Mouse (Mus musculus) CH12.LX (cell line): ENCODE results near the gene Cd83.

ENCODE experiments used
- CTCF ChIP-seq, 2 experiments: IDR thresholded peaks in 1 of 2; conservative IDR thresholded peaks in 1 of 2; 2 replicates each; pipeline ENCODE4 v1.5.1; 2011 to 2012; ENCODE audit warnings: low read depth in 2 of 2, low read length in 2 of 2, improper control_type of control experiment in 1 of 2, inconsistent platforms in 1 of 2, mild to moderate bottlenecking in 1 of 2, moderate library complexity in 1 of 2
- EP300 ChIP-seq: IDR thresholded peaks from 2 replicates; pipeline ENCODE4 v1.6.1; 2011; ENCODE audit warnings: low read length, improper control_type of control experiment
- MAZ ChIP-seq: IDR thresholded peaks from 2 replicates; pipeline ENCODE4 v1.6.1; 2012; ENCODE audit warnings: low read depth, mild to moderate bottlenecking, inconsistent platforms, low read length, improper control_type of control experiment, moderate library complexity
- MXI1 ChIP-seq: IDR thresholded peaks from 2 replicates; pipeline ENCODE4 v1.6.1; 2011; ENCODE audit warnings: mild to moderate bottlenecking, low read depth, low read length, improper control_type of control experiment
- POLR2AphosphoS2 ChIP-seq: IDR thresholded peaks from 2 replicates; pipeline ENCODE4 v1.6.1; 2011; ENCODE audit warnings: low read depth, low read length, improper control_type of control experiment
- RAD21 ChIP-seq: IDR thresholded peaks from 2 replicates; pipeline ENCODE4 v1.6.1; 2011; ENCODE audit warnings: low read depth, mild to moderate bottlenecking, low read length, improper control_type of control experiment, moderate library complexity
- SIN3A ChIP-seq: IDR thresholded peaks from 2 replicates; pipeline ENCODE4 v1.6.1; 2012; ENCODE audit warnings: low read length, improper control_type of control experiment, inconsistent platforms
- TBP ChIP-seq: conservative IDR thresholded peaks from 2 replicates; pipeline ENCODE4 v1.6.1; 2011; ENCODE audit warnings: low read depth, low read length, improper control_type of control experiment
- TCF12 ChIP-seq: IDR thresholded peaks from 2 replicates; pipeline ENCODE4 v1.6.1; 2014; ENCODE audit warnings: low read depth, mild to moderate bottlenecking, inconsistent platforms, low read length, improper control_type of control experiment
- USF2 ChIP-seq: conservative IDR thresholded peaks from 2 replicates; pipeline ENCODE4 v1.6.1; 2011; ENCODE audit warnings: low read depth, low read length, improper control_type of control experiment
- ZNF384 ChIP-seq: IDR thresholded peaks from 2 replicates; pipeline ENCODE4 v1.6.1; 2012; ENCODE audit warnings: low read depth, low read length, improper control_type of control experiment, inconsistent platforms

DNA sequence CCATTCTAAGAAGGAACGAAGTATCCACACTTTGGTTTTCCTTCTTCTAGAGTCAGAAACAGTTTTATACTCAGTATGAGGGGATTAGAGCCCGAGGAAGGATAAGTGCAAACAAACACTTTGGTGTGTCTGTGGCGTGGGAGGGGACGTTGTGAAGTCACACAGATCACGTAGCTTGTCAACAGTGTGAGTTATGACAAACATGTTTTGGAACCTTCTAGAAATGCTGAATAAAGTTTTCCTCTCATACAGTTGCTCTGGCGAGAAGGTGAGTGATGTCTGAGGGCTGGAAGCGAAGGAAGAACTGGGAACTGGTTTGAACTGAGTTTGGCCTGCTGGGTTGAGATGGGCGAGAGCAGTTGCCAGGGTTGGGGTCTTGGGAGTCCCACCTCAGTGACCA is 4.5 kb upstream of the Cd83 start:
- no peak for TF ChIP-seq POLR2AphosphoS2
- no peak for TF ChIP-seq USF2
- no peak for TF ChIP-seq ZNF384
- TF ChIP-seq TBP = no peak
- no peak for TF ChIP-seq TCF12
- no peak for TF ChIP-seq EP300
- TF ChIP-seq MAZ = no peak
- no peak for TF ChIP-seq CTCF (conservative IDR thresholded peaks at IDR 0.05 in 1 of 2, IDR thresholded peaks at IDR 0.05 in 1 of 2; ENCODE audit: low read depth in 2 of 2, low read length in 2 of 2)
- TF ChIP-seq MXI1 = no peak
- no peak for TF ChIP-seq RAD21
- TF ChIP-seq SIN3A = no peak
